Mouse (Mus musculus) brain, adult 10 weeks (tissue): ENCODE measurements around the gene Pced1a. TPM values are rescaled to one million over a fixed set of nuclear protein-coding genes. Genes with fewer than 3 reads are reported as not detected.

Experiments
- polyA plus RNA-seq: library from polyadenylated mRNA; stranded (reverse); fragments of 350-450 nt; fragmentation: Illumina TruSeq; extraction: RNeasy Lipid Tissue Mini Kit (QIAGEN cat#74804); gene quantifications from one replicate; pipeline ENCODE4 v1.2.3, GENCODE M21; 2015; ENCODE audit warnings: low read depth, low replicate concordance

Pced1a gene
- 20.9 TPM for polyA plus RNA-seq

GRCm38 (mm10) chr2:130424126-130424853 is at the start of gene Pced1a, which contains the start of gene Vps16:
Gene Pced1a, minus strand, starts transcription at chr2:130424701.
Gene Vps16, plus strand, starts transcription at chr2:130424339.

GRCm38 (mm10) chr2:130449794-130450433 is 25.4 kb upstream of the Pced1a start, which contains the start of gene Ptpra:
Gene Ptpra, plus strand, starts transcription at chr2:130450278.

GRCm38 (mm10) chr2:130406178-130406577 is 18.3 kb downstream of the Pced1a start, which contains the start of gene Tmem239:
Gene Tmem239, plus strand, starts transcription at chr2:130406478.

GRCm38 (mm10) chr2:130404939-130405338 is 19.6 kb downstream of the Pced1a start, which contains the start of the genes Gm28372 and 1700020A23Rik:
Gene Gm28372, plus strand, starts transcription at chr2:130405239.
Gene 1700020A23Rik, plus strand, starts transcription at chr2:130405259.

GRCm38 (mm10) chr2:130397186-130397985 is 27.1 kb downstream of the Pced1a start, which contains the start of gene Cpxm1:
Gene Cpxm1, minus strand, starts transcription at chr2:130397574.

Other genes with a start within 250 kb of the Pced1a start
- gene Snrpb, start 245.3 kb downstream of the Pced1a start, polyA plus RNA-seq: 149 TPM
- gene Tmc2, start 229.5 kb downstream of the Pced1a start, polyA plus RNA-seq: not detected
- gene Nop56, start 150.3 kb downstream of the Pced1a start, polyA plus RNA-seq: 130 TPM
- gene Idh3b, start 140.2 kb downstream of the Pced1a start, polyA plus RNA-seq: 376 TPM
- 6.0 TPM for gene Ebf4, start 129.5 kb downstream of the Pced1a start, polyA plus RNA-seq
- 4.3 TPM for gene Cpxm1, start 27.1 kb downstream of the Pced1a start, polyA plus RNA-seq
- gene Gm28372, start 19.5 kb downstream of the Pced1a start, polyA plus RNA-seq: not detected
- not detected for gene 1700020A23Rik, start 19.4 kb downstream of the Pced1a start, polyA plus RNA-seq
- gene Tmem239, start 18.2 kb downstream of the Pced1a start, polyA plus RNA-seq: not detected
- 89.7 TPM for gene Vps16, start 362 bp downstream of the Pced1a start, polyA plus RNA-seq
- gene Ptpra, start 25.6 kb upstream of the Pced1a start, polyA plus RNA-seq: 167 TPM
- 82.0 TPM for gene Mrps26, start 139.0 kb upstream of the Pced1a start, polyA plus RNA-seq
- gene Oxt, start 151.5 kb upstream of the Pced1a start, polyA plus RNA-seq: not detected
- not detected for gene Avp, start 157.9 kb upstream of the Pced1a start, polyA plus RNA-seq
- 7.9 TPM for gene Fastkd5, start 205.3 kb upstream of the Pced1a start, polyA plus RNA-seq
- 8.8 TPM for gene Ubox5, start 205.3 kb upstream of the Pced1a start, polyA plus RNA-seq
- gene Lzts3, start 218.1 kb upstream of the Pced1a start, polyA plus RNA-seq: 131 TPM
- gene Ddrgk1, start 240.0 kb upstream of the Pced1a start, polyA plus RNA-seq: 111 TPM
- gene Itpa, start 242.9 kb upstream of the Pced1a start, polyA plus RNA-seq: 83.7 TPM